Mouse (Mus musculus) neural tube, embryonic 13.5 days (tissue): ENCODE results near the gene Zbtb40. TPM values are rescaled to one million over a fixed set of nuclear protein-coding genes. Genes with fewer than 3 reads are reported as not detected.
A peak's percentile ranks its signal among the peaks of the same experiment; 100 is the strongest.

Experiments
- ATAC-seq: fragments of 200-750 bp; cut with Nextera tagmentation; 2 replicates; pipeline ENCODE4 v1.8.0; 2017; ENCODE audit warnings: low read depth, mild to moderate bottlenecking, moderate TSS enrichment, moderate library complexity
- H3K27ac ChIP-seq: fragments of 300-500 bp; sonication (generic); replicated peaks from 2 replicates; pipeline ENCODE4 v1.5.1; 2015; ENCODE audit warnings: moderate library complexity, mild to moderate bottlenecking, inconsistent platforms
- H3K27me3 ChIP-seq: fragments of 300-500 bp; sonication (generic); 2 replicates; pipeline ENCODE4 v1.6.1; 2015; ENCODE audit warnings: mild to moderate bottlenecking, inconsistent platforms
- H3K36me3 ChIP-seq: fragments of 300-500 bp; sonication (generic); 2 replicates; pipeline ENCODE4 v1.6.1; 2015; ENCODE audit warnings: mild to moderate bottlenecking, inconsistent platforms
- H3K4me1 ChIP-seq: fragments of 300-500 bp; sonication (generic); replicated peaks from 2 replicates; pipeline ENCODE4 v1.6.1; 2015; ENCODE audit warnings: inconsistent platforms
- H3K4me2 ChIP-seq: fragments of 300-500 bp; sonication (generic); 2 replicates; pipeline ENCODE4 v1.6.1; 2015; ENCODE audit warnings: inconsistent platforms, mild to moderate bottlenecking, moderate library complexity
- H3K4me3 ChIP-seq: fragments of 300-500 bp; sonication (generic); 2 replicates; pipeline ENCODE4 v1.5.1; 2015; ENCODE audit warnings: mild to moderate bottlenecking, inconsistent platforms
- H3K9ac ChIP-seq: fragments of 300-500 bp; sonication (generic); 2 replicates; pipeline ENCODE4 v1.6.1; 2015; ENCODE audit warnings: moderate library complexity, mild to moderate bottlenecking, inconsistent platforms
- H3K9me3 ChIP-seq: fragments of 300-500 bp; sonication (generic); 2 replicates; pipeline ENCODE4 v1.6.1; 2016; ENCODE audit warnings: inconsistent platforms
- WGBS: fragments of 180-500 bp; shearing (Covaris S2); methylation state at CpG from one replicate; pipeline ENCODE4 v1.1.7; 2015; 5-methylcytosine and 5-hydroxymethylcytosine counted together
- polyA plus RNA-seq: library from polyadenylated mRNA; unstranded; fragments of >200 nt; fragmentation: Nextera tagmentation; extraction: Ambion mirVana; gene quantifications from 2 replicates; pipeline ENCODE4 v1.2.1, GENCODE M21; 2015

Gene Zbtb40
- 3.6 and 4.5 TPM in 2 replicates for polyA plus RNA-seq

DNA sequence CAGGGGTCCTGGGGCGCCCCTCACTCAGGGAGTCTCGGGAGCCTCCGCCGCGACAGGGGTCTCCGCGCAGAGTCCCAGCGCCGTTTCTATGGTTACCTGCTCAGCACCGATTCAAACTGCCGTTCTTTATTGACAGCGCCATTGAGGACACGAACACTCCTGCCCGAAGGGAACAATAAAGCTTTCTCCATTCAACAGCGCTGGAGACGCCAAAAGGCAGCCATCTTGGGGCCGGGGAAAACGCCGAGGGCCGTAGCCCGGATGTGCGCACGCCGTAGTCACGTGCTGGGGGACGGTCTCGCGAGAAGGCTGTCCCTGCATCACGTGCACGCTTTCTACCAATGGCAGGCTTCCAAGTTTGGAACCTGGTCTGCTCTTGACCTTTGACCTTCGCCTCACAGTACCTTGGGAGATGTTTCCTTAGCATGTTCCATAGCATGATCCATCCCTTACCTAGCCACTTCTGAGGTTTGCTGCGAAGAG is at the start of gene Zbtb40:
Gene Zbtb40, minus strand, starts transcription at position 252 of the 483 bp plus-strand sequence.
- 1% methylated on average over 32 of the region's 32 CpGs for WGBS
- Histone ChIP-seq H3K4me1 (peaks cover 20% of the 10 kb centered on the region), H3K36me3 (no peaks in the 10 kb centered on the region), H3K4me3 (peak within 1 kb of the TSS; percentile 72), H3K4me2 (peak within 1 kb of the TSS; percentile 64), H3K27ac (peak within 1 kb of the TSS; percentile 87), H3K9me3 (no peaks in the 10 kb centered on the region), H3K9ac (peak within 1 kb of the TSS; percentile 76), H3K27me3 (peaks cover 37% of the 10 kb centered on the region)
- peak; percentile 96 for ATAC-seq

DNA sequence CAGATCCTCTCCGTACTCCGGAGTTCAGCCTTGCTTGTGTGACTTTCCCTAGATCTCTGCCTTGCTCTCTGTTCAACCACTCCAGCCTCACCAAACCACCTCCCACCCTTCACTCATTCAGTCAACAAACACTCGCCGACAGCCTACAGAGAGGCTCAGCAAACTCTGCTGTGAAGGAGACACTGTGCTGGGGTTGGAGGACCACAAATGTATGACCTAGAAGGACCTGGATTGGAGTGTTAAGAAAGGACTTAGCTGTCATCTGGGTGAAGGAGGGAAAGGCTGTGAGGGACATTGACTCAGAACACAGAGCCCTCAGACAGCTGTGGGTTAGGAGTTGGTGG is 49.4 kb upstream of the Zbtb40 start:
- no peak overlapping the region for H3K27ac ChIP-seq
- H3K4me3 ChIP-seq: no peak overlapping the region
- H3K4me1 ChIP-seq: peaks cover 8% of the 10 kb centered on the region; the same call in 1 of the 2 replicates
- no peaks in the 10 kb centered on the region for H3K36me3 ChIP-seq
- ATAC-seq: no peak
- no peak overlapping the region for H3K9ac ChIP-seq
- no peaks in the 10 kb centered on the region for H3K27me3 ChIP-seq
- no peak overlapping the region for H3K4me2 ChIP-seq
- WGBS: 88% methylated on average over 4 of the region's 4 CpGs
- no peaks in the 10 kb centered on the region for H3K9me3 ChIP-seq

DNA sequence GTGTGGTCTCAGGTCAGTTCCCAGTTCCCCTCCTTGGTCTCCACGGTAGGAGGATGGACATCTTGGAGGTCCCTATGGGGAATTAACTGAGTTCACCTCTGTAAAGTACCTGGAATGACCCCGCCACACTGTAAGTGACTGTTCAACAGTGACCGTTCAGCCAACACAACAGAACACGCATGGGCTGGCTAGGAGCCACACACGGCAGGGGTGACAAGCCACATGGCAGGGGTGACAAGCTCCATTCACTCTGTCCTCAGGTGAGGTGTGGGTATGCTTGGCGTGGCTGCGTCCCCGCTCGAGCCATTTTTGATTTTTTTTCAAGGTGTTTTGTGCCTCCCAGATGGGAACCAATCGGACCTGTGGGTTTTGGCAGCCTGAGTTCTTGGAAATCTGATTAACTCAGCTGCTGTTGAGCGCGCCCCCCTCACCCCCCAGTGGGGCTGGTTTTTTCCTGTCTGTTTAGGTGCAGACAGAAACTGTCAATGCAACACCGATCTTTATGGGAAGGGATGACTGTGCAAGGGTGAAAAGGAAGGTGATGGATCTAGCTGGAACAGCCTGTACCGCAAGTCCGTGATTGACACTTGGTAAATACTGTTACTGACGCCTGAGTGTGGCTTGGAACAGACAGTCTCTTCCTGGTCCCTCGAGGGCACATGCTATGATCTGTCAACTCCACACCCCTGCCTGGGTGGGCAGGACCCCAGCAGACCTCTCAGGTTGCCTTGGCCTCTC is 48.8 kb upstream of the Zbtb40 start:
- Histone ChIP-seq H3K4me1 (peaks cover 8% of the 10 kb centered on the region; the same call in 1 of the 2 replicates), H3K9me3 (0 out of 2 replicates have a peak, but pooled peaks cover under 1% of the 10 kb centered on the region), H3K27me3 (no peaks in the 10 kb centered on the region), H3K4me3 (no peak overlapping the region), H3K27ac (no peak overlapping the region), H3K36me3 (no peaks in the 10 kb centered on the region), H3K9ac (no peak overlapping the region), H3K4me2 (no peak overlapping the region)
- WGBS: 87% methylated on average over 17 of the region's 17 CpGs
- ATAC-seq: no peak

DNA sequence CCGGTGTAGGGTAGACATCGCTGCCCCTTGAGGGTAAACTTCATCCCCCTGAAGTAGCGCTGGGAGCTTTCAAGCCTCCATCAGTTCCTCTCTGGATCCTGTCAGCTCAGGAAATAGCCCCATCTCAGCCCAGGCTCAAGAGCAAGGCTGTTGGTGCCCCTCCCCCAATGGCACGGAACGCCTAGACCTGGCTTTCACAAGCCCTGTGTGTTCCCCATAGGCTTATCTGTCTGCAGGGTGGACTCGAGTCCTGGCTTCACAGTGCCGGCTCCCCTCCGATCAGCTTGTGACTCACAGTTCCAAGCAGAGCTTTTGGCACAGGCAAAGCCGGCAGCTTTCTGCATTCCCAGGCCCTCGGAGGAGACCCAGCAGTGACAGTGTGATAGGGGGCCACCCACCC is 47.8 kb upstream of the Zbtb40 start:
- H3K36me3 ChIP-seq: no peaks in the 10 kb centered on the region
- no peak overlapping the region for H3K9ac ChIP-seq
- H3K9me3 ChIP-seq: 0 out of 2 replicates have a peak, but pooled peaks cover 5% of the 10 kb centered on the region
- peaks cover 8% of the 10 kb centered on the region; the same call in 1 of the 2 replicates for H3K4me1 ChIP-seq
- no peak overlapping the region for H3K27ac ChIP-seq
- H3K4me2 ChIP-seq: no peak overlapping the region
- ATAC-seq: no peak
- no peaks in the 10 kb centered on the region for H3K27me3 ChIP-seq
- 68% methylated on average over 10 of the region's 10 CpGs for WGBS
- H3K4me3 ChIP-seq: no peak overlapping the region

DNA sequence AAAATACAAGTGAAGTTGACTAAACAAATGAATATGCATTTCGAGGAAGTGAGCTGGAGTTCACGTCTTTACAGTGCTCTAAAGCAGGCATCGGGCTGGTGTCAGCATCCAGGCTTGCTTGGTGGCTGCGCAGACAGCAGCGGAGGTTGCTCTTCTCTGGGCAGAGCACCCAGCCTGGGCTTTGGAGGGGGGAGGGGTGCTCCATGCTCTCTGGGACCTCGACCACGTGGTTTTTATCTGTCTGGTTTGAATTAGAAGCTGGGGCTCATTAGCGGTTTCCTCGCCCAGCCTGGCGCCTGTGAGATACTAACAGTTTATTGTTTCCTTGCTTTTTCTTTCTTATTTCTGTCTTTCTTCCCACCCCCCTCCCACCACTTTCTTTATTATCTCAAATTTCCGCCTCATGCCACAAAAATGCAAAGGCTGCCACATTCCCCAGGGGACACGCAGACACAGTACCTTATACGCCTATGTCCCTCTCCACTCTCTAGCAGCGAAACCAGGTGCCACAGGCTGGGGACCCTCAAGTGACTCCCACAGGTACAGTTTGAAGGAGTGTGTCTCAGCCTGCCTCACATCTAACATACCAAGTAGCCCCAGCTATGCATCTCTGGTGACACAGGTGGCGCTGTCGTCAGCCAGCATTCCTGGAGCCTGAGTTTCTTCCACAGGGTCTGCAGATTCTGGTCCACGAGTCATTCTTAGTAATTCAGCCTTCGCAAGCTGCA is 36.6 kb upstream of the Zbtb40 start:
- H3K4me3 ChIP-seq: no peak overlapping the region
- no peak for ATAC-seq
- no peak overlapping the region for H3K4me2 ChIP-seq
- H3K4me1 ChIP-seq: no peaks in the 10 kb centered on the region
- H3K9ac ChIP-seq: no peak overlapping the region
- 45% methylated on average over 18 of the region's 18 CpGs for WGBS
- no peaks in the 10 kb centered on the region for H3K27me3 ChIP-seq
- no peak overlapping the region for H3K27ac ChIP-seq
- H3K9me3 ChIP-seq: no peaks in the 10 kb centered on the region
- no peaks in the 10 kb centered on the region for H3K36me3 ChIP-seq

DNA sequence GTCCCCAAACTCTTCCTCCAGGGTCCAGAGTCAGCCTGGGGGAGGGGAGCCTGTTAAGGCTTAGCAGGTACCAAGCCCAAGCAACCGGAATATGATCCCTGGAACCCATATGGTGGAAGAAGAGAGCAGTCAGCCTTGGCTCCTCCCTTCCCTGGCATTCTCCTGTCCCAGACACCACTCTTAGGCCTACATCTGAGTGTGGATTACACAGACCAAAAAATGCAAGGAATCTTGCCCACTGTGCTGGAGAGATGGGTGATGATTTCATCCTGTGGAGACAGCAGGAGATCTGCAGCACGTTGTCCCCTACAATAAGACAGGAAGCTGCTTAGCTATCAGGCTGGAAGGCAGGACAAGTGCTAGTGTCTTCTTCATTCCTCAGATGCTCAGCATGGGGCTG is 34.3 kb upstream of the Zbtb40 start:
- ATAC-seq: no peak
- no peak overlapping the region for H3K4me2 ChIP-seq
- H3K9ac ChIP-seq: no peak overlapping the region
- no peaks in the 10 kb centered on the region for H3K36me3 ChIP-seq
- H3K27ac ChIP-seq: no peak overlapping the region
- 75% methylated on average over 2 of the region's 2 CpGs for WGBS
- H3K27me3 ChIP-seq: no peaks in the 10 kb centered on the region
- no peaks in the 10 kb centered on the region for H3K9me3 ChIP-seq
- H3K4me1 ChIP-seq: no peaks in the 10 kb centered on the region
- H3K4me3 ChIP-seq: no peak overlapping the region

DNA sequence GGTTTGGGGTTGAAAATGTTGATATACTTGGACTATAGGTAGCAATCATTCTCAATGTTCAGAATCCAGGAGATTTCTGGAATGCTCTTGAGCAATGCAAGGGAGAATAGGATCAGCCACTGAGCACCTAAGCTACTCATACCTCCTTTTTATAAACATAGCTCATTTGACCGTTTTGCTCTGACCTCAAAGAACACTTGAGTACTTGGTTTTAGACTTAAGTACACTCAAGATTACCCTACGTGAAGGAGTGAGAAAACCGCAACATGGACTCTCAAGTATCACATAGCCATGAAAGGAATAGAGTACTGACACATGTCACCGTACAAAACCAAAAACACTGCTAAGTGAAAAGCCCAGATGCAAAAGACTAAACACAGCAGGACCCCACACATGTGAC is 32.8 kb upstream of the Zbtb40 start:
- H3K9ac ChIP-seq: no peak overlapping the region
- H3K27me3 ChIP-seq: no peaks in the 10 kb centered on the region
- WGBS: 92% methylated on average over 4 of the region's 4 CpGs
- no peaks in the 10 kb centered on the region for H3K36me3 ChIP-seq
- no peaks in the 10 kb centered on the region for H3K9me3 ChIP-seq
- H3K4me3 ChIP-seq: no peak overlapping the region
- H3K4me2 ChIP-seq: no peak overlapping the region
- no peak overlapping the region for H3K27ac ChIP-seq
- no peak for ATAC-seq
- 0 out of 2 replicates have a peak, but pooled peaks cover 5% of the 10 kb centered on the region for H3K4me1 ChIP-seq

DNA sequence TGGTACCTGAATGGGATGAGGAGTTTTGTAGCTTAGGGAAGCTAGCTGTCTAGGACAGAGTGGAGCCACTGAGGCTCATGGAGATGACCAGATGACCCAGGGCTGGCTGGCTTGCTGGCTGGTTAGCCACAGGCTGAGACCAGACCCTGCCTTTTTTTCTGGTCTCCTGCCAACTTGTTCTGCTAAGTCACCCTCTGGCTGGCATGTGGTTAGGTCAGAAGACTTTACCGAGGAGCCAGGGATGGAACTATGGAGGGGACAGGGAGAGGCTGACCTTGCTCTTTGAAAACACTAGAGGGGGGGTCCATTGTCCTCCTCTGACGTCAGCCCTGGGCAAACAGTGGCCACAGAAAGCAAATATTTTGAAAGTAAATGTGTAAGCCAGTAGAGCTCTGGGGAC is 28.6 kb upstream of the Zbtb40 start:
- Histone ChIP-seq H3K4me1 (0 out of 2 replicates have a peak, but pooled peaks cover 5% of the 10 kb centered on the region), H3K4me3 (no peak overlapping the region), H3K9me3 (no peaks in the 10 kb centered on the region), H3K4me2 (no peak overlapping the region), H3K27me3 (no peaks in the 10 kb centered on the region; the same call in 1 of the 2 replicates), H3K36me3 (no peaks in the 10 kb centered on the region), H3K27ac (no peak overlapping the region), H3K9ac (no peak overlapping the region)
- no peak for ATAC-seq
- WGBS: 37% methylated on average over 2 of the region's 2 CpGs

DNA sequence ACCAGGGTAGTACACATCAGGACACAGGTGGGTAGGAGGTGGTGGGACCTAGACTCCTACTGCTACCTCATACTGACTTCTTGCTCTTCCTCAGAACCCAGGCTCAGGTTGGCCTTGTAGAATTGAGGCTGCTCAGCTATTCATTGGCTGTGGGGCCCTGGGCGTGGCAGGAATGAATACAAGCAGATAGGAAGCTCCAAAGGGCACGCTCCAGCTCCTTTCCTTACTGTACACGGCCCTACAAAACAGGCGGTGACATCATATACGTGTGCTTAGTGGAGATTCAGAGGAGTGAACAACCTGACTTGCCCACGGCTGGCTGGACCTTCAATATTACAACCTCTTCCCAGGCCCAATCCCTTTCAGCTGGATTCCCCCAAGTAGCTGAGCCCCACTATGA is 22.6 kb upstream of the Zbtb40 start:
- H3K27me3 ChIP-seq: peaks cover 5% of the 10 kb centered on the region; the same call in 1 of the 2 replicates
- no peak overlapping the region for H3K9ac ChIP-seq
- H3K4me1 ChIP-seq: peaks cover 5% of the 10 kb centered on the region
- 86% methylated on average over 6 of the region's 6 CpGs for WGBS
- H3K9me3 ChIP-seq: no peaks in the 10 kb centered on the region
- H3K4me3 ChIP-seq: no peak overlapping the region
- H3K4me2 ChIP-seq: no peak overlapping the region
- no peaks in the 10 kb centered on the region for H3K36me3 ChIP-seq
- H3K27ac ChIP-seq: no peak overlapping the region
- ATAC-seq: no peak

DNA sequence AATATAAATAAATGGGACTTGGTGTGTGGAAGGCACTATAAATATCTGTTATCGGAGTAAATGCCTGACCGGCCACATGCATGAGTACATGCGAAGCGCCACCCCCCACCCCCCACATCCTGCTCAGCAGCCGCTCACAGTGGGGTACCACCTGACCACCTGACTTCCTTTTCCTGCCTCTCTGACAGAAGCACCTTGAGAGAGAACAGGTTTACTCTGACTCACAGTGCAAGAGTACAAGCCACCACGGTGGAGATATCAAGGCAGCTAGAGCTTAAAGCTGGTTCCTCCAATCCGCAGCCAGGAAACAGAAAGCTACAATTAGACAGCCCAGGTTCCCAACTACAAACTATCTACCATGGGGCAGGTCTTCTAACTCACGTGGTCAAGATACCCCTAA is 19.9 kb upstream of the Zbtb40 start:
- ATAC-seq: no peak
- H3K27me3 ChIP-seq: 0 out of 2 replicates have a peak, but pooled peaks cover 5% of the 10 kb centered on the region
- H3K9me3 ChIP-seq: no peaks in the 10 kb centered on the region
- WGBS: 49% methylated on average over 8 of the region's 8 CpGs
- peaks cover 5% of the 10 kb centered on the region for H3K4me1 ChIP-seq
- H3K4me3 ChIP-seq: no peak overlapping the region
- H3K9ac ChIP-seq: no peak overlapping the region
- H3K27ac ChIP-seq: no peak overlapping the region
- H3K4me2 ChIP-seq: no peak overlapping the region
- H3K36me3 ChIP-seq: no peaks in the 10 kb centered on the region

DNA sequence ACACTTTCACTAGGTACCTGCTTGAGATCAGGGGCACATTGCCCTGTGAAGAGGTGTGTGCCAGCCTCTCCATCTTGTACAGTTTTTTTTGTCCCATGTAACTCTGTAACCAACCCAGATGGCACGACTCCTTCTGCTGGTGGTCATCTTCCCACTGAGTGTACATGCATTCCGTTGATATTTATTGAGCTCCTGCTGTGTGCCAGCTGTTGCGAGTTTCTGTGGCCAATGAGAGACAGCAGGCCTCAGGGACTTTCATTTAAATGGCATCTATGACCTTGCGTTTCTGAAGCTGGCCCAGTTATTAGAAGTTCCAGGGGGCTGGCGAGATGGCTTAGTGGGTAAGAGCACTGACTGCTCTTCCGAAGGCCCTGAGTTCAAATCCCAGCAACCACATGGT is 17.2 kb upstream of the Zbtb40 start:
- no peaks in the 10 kb centered on the region for H3K9me3 ChIP-seq
- no peak overlapping the region for H3K9ac ChIP-seq
- peaks cover 5% of the 10 kb centered on the region for H3K4me1 ChIP-seq
- H3K4me2 ChIP-seq: no peak overlapping the region
- H3K4me3 ChIP-seq: no peak overlapping the region
- WGBS: 53% methylated on average over 6 of the region's 6 CpGs
- H3K27ac ChIP-seq: no peak overlapping the region
- 0 out of 2 replicates have a peak, but pooled peaks cover 1% of the 10 kb centered on the region for H3K27me3 ChIP-seq
- no peak for ATAC-seq
- H3K36me3 ChIP-seq: no peaks in the 10 kb centered on the region

DNA sequence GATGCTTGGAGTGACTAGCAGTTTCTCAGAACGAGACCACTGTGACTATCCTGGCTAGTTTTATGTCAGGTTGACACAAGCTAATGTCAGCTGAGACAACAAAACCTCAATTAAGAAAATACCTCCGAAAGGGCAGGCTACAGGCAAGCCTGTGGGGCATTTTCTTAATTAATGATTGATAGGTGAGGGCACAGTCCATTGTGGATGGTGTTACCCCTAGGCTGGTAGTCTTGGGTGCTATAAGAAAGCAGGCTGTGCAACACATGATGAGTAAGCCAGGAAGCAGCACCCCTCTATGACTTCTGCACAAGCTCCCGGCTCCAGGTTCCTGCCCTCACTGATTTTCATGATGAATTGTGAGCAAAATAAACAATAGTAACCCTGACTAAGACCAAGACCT is 6.3 kb upstream of the Zbtb40 start:
- Histone ChIP-seq H3K4me1 (no peaks in the 10 kb centered on the region), H3K4me3 (no peak overlapping the region), H3K9ac (no peak overlapping the region), H3K27ac (no peak overlapping the region), H3K27me3 (peaks cover 49% of the 10 kb centered on the region), H3K4me2 (no peak overlapping the region), H3K9me3 (no peaks in the 10 kb centered on the region), H3K36me3 (no peaks in the 10 kb centered on the region)
- 71% methylated on average over 3 of the region's 3 CpGs for WGBS
- ATAC-seq: no peak
